Mouse (Mus musculus) CH12.LX (cell line): ENCODE results near the gene Actb.

Experiments
- CTCF ChIP-seq, 2 experiments: IDR thresholded peaks in 1 of 2; conservative IDR thresholded peaks in 1 of 2; 2 replicates each; pipeline ENCODE4 v1.5.1; 2011 to 2012; ENCODE audit warnings: low read depth in 2 of 2, low read length in 2 of 2, improper control_type of control experiment in 1 of 2, inconsistent platforms in 1 of 2, mild to moderate bottlenecking in 1 of 2, moderate library complexity in 1 of 2
- MAX ChIP-seq: IDR thresholded peaks from 2 replicates; pipeline ENCODE4 v1.6.1; 2011; ENCODE audit warnings: low read length, improper control_type of control experiment
- POLR2A ChIP-seq: IDR thresholded peaks from 2 replicates; pipeline ENCODE4 v1.6.1; 2011; ENCODE audit warnings: low read depth, mild to moderate bottlenecking, improper control_type of control experiment, low read length
- UBTF ChIP-seq: IDR thresholded peaks from 2 replicates; pipeline ENCODE4 v1.6.1; 2012; ENCODE audit warnings: low read depth, mild to moderate bottlenecking, inconsistent platforms, low read length, improper control_type of control experiment, moderate library complexity

DNA sequence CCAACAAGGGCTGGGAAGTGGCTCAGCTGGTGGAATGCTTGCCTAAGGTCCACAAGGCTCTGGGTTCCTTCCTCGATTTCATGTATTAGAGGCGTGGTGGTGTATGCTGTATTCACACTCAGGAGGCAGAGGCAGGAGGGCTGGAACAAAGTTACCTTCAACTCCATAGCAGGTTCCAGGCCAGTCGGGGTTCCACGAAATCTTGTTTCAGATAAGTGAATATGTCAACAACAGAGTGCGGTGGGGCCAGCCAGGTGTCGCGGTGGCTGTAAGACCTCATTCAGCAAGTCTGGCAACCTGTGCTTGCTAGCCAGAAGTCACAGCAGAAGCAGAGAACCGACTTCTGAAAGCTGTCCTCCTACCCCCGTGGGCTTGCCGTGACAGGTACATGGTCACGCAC, 8.7 kb upstream of the Actb start:
- no peak for TF ChIP-seq CTCF (conservative IDR thresholded peaks at IDR 0.05 in 1 of 2, IDR thresholded peaks at IDR 0.05 in 1 of 2; ENCODE audit: low read depth in 2 of 2, low read length in 2 of 2)
- no peak for TF ChIP-seq UBTF
- TF ChIP-seq POLR2A: no peak
- TF ChIP-seq MAX: no peak
